Mouse (Mus musculus) heart, adult 18-20 months (tissue): Measurements from ENCODE around the gene Cd302. TPM values are rescaled to one million over a fixed set of nuclear protein-coding genes. Genes with fewer than 3 reads are reported as not detected.

Source experiments
- total RNA-seq, 2 experiments: library from RNA; stranded (reverse); gene quantifications; 2 replicates each; pipeline ENCODE4 v1.2.3; 2021

Cd302 gene
- total RNA-seq, 2 experiments from 2014 or later: 10.0 to 12.5 TPM

Other genes with a start within 250 kb of the Cd302 start
- 10 to 100 TPM; 29.9 to 41.9 TPM for gene Baz2b, start 74.6 kb downstream of the Cd302 start, total RNA-seq
- 10 to 100 TPM; 17.3 to 27.6 TPM for gene March7, start 74.6 kb downstream of the Cd302 start, total RNA-seq
- 1 to 10 TPM; 1.1 to 1.6 TPM for gene Ly75, start 98.8 kb upstream of the Cd302 start, total RNA-seq